Mouse (Mus musculus) adrenal gland (tissue): ENCODE results near the gene Tjp1.

Experiments
- intact Hi-C: fragments of 180-260 bp; cut with DNase I; formaldehyde crosslinking; loops from one replicate; pipeline ENCODE4 v1.15.1; 2025

Gene Tjp1

GRCm38 (mm10) chr7:65489742-65490141, 37.8 kb downstream of the Tjp1 start:
- intact Hi-C loops, result loop anchor here (10.0 kb wide), 1 partner anchor 65 kb away; no protein-coding TSS in a partner anchor

GRCm38 (mm10) chr7:65489195-65489594, 38.4 kb downstream of the Tjp1 start:
- intact Hi-C loops, result no loop called here

DNA sequence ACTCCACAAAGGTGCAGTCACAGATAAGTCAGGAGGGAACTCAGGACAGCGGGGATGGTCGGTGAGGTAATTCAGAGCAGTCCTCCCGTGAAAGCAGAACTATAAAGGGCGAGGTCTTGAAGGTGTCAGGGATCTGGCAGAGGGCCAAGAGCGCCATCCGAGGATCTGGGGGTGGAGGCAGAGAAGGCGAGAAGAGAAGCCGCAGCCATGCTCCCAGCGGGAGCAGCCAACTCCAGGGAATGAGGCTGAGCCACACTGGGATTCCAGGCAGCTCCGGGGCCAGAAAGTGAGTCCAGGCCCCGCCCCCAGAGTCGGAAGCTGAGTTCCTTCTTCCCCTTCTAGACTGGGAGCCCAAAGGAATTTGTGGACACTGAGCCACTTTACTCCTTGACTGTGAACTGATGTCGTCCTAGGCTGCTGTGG, 41.3 kb downstream of the Tjp1 start:
- intact Hi-C loops, result no loop called here

DNA sequence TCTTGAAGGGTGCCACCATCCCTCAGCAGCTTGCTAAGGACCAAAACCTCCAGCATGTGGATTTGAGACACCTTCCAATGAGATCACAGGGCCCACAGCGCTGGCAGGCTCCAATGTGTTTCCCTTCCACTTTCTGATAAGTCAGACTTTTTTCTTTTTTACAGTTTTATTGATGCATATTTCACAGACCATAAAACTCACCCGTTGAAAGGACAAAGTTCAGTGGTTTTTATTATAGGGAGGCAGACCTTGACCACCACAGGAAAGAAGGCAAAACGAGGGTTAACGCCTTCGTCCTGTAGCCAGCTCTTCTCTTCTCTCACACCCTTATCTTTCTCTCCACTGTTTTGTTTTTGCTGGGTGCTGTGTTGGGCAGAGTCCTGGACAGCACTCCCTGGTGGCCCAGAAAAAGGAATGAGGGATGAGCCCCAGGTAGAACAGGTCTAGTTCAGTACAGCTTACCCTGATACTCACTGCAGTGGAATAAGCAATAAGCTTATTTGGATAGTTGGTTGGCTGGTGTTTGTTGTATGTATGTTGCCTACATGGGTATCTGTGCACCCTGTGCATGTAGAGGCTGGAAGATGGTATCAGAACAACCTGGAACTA, 43.3 kb downstream of the Tjp1 start:
- intact Hi-C loops, result no loop called here

- intact Hi-C loops, result no loop called here
Measured at GRCm38 (mm10) chr7:65482216-65482615, 45.4 kb downstream of the Tjp1 start.

GRCm38 (mm10) chr7:65472048-65472447, 55.5 kb downstream of the Tjp1 start:
- intact Hi-C loops, result loop anchor here (10.0 kb wide), 1 partner anchor 107 kb away; no protein-coding TSS in a partner anchor

DNA sequence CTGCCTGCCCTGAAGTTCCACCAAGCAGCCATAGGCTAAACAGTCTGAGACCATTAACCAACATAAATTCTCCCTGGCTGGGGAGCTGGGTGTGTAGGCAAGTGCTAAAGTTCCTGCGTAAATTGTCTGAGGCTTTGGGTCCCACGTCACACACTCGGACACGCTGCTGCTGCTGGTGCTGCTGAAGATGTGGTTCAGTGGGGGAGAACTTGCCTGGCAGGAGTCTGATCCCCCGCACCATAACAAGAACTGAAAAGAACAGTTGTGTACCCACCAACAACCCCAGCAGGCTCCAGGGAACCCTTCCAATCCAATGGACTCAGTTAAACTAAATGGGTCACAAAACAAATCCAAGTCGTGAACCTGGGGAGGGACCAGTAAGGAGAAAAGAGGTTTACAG, 56.2 kb downstream of the Tjp1 start:
- intact Hi-C loops, result loop anchor here (10.0 kb wide), 1 partner anchor 107 kb away; no protein-coding TSS in a partner anchor

DNA sequence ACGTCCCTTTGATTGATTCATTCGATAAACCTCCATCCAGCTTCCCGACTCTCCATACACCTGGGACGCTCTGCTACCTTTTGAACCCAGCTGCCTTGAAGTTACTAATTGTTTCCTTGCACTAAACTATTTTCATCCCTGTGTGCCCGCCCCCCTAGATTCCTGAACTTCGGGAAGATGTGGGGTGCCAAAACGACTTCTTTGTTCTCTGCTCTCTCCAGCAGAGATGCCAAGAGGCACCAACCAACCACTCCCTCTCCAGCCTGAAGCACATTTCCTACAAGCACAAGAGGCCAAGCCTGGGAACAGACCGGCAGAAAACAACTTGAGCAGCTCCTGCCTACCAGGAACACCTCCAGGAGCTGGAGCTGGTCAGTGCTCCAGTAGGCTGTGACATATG, 57.4 kb downstream of the Tjp1 start:
- intact Hi-C loops, result loop anchor here (10.0 kb wide), 1 partner anchor 105 kb away; no protein-coding TSS in a partner anchor

DNA sequence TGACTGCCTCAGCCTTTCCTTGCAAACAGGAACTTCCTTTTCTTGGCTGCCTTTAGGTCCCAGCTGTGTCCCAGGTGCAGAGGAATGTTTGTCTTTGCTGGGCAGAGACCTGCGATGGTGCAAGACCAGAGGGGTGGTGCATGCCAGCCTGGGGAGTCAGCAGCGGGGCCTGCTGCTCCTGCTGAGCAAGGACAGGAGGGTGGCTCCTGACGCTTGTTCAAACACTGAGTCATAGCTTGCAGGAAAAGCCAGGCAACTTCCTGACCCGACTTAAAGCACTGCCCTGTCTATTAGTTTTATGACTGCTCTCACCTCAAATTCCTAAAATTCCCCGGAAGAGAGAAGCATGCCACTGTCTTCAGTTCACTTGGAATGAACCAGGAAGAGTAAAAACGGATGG, 57.9 kb downstream of the Tjp1 start:
- intact Hi-C loops, result loop anchor here (10.0 kb wide), 1 partner anchor 105 kb away; no protein-coding TSS in a partner anchor

DNA sequence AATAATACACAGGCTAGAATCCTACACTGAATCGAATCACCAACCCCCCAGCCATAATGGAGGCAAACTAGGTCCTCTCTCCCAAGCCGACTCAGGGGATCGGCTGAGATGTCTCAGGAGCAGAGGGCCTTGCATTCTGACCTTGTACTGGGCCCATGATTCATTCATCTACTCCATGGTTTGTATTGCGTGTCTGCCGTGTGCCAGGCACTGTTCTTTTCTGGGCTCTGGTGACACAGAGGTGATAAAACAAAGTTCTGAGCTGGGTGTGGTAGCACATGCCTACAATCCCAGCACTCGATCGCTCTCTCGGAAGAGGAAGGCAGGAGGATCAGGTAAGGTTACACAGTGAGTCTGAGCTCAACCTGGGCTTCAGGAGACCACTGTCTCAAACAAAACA, 59.4 kb downstream of the Tjp1 start:
- intact Hi-C loops, result no loop called here

GRCm38 (mm10) chr7:65467306-65468021, 60.1 kb downstream of the Tjp1 start:
- intact Hi-C loops, result no loop called here

DNA sequence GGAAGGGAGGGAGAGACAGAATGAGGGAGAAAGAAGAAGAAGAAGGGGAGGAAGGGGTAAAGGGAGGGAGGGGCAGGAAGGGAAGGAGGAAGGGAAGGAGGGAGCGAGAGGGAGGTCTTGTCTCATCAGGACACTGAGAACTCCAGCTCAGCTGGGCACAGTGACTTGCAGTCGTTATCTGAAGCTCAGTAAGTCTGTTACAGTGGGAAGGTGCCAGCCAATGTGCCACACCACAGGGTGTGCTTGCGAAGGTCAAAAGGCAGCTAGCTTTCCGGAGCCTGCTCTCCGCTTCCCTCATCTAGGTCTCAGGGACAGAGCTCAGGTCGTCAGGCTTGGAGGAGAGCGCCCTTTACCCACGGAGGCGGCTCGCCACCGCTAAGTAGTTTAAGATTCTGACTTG, 61.4 kb downstream of the Tjp1 start:
- intact Hi-C loops, result no loop called here

DNA sequence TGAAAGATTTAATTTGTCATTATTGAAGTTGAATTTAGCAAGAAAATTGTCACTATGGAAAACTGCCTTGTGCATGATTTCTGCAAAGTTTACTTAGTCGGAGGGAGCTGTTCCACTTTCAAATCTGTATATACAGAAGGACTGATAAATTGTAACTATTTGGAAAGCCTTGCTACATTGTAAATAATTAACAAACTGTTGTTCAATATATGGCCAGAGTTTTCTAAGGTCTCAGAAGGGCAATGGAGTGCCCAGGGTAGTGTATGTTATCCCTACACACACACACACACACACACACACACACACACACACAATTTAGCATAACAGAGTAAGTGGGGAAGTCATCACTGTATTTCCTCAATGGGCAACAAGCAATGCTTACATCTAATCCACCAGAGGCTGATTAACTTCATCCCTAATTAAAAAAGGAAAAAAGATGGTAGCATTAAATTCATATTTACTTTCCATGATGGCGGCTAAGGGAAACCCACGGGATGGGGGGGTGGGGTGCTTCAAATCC, 63.0 kb downstream of the Tjp1 start:
- intact Hi-C loops, result no loop called here

DNA sequence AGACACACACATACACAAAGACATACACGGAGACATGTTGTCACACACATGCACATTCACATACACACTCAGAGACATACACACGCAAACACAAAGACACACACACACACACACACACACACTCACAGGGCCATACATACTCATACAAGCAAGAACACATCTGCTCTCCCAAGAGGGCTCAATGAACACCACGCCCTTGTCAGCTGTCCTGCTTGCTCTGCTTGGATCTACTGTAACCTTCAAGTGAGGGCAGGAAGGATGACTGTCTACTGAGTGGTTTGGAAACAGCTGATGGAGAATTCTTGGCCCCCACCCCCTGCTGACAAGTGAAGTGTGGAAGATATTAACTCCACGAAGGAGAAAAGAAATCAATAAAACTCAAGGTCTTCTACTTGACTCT, 64.1 kb downstream of the Tjp1 start:
- intact Hi-C loops, result no loop called here

DNA sequence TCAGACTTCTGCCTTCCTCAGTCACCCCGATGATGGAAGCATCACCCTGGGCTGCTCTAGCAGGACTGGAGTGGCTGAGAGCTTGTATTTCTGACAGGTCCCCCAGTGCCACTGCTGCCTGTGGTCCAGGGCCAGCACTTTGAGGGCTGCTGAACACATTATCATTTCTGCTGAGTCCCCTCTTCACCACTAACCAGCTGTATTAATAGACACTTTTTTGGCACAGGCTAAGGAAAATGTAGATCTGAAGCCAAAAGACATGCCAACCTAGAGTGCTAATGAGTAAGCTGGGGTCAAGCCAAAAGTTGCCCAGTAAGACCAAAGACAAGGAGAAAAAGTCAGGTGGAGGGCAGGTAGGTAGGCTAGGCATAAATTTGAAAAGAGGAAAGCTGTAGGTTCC, 66.2 kb downstream of the Tjp1 start:
- intact Hi-C loops, result no loop called here

DNA sequence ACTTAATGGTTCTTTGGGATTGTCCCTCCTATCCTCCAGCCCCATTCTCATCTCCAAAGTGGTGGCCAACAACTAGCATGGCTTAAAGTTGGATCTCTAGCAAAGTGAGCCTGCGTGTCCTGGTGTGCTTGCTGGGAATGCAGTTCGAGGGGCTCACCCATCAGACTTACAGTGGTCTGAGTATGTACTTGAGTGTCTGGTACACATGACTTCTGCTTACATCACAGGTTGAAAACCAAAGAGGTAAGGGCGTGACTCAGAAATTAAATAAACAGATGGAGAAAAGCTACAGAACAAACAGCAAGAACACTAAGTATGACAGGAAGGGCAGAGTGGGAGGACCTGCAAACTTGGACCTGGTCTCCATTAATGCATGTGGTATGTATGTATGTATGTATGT, 67.4 kb downstream of the Tjp1 start:
- intact Hi-C loops, result no loop called here

DNA sequence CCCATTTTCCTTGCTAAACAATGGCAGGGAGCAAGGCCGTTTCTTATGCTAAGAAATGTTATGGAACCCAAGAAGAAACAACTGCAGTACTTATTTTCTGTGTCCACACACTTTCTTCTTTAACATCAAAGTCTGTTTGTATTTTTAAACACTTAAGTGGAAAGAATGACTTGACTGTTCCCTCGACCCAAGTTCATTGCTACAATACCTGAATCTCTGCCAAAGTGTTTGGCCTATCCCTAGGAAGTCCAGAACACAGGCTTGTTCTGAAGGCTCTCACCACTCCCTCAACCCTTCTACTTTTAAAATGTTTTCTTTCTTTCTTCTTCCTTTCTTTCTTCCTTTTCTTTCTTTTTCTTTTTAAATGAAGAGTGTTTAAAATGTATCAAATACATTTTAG, 71.5 kb downstream of the Tjp1 start:
- intact Hi-C loops, result no loop called here

- intact Hi-C loops, result no loop called here
Measured at GRCm38 (mm10) chr7:65455208-65455607, 72.4 kb downstream of the Tjp1 start.

DNA sequence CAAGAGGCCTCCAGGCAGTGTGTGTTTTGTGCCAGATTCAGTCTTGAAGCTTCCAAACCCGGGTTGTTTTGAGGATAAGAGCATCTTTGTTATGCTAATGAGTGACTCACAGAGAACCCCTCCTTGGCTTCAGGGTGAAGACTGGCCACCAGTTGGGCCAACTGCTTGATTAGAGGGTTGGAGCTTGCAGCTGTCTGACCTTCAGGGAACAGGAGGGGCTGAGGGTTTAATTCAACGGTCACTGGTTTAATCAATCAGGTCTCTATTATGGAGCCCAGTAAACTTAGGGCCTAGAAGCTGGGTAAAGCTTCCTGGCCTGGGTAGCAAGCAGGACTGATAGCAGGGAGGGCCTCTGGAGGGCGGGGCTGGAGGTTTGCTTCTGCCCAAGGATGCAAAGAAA, 73.3 kb downstream of the Tjp1 start:
- intact Hi-C loops, result no loop called here

- intact Hi-C loops, result no loop called here
Measured at GRCm38 (mm10) chr7:65452246-65452645, 75.3 kb downstream of the Tjp1 start.

DNA sequence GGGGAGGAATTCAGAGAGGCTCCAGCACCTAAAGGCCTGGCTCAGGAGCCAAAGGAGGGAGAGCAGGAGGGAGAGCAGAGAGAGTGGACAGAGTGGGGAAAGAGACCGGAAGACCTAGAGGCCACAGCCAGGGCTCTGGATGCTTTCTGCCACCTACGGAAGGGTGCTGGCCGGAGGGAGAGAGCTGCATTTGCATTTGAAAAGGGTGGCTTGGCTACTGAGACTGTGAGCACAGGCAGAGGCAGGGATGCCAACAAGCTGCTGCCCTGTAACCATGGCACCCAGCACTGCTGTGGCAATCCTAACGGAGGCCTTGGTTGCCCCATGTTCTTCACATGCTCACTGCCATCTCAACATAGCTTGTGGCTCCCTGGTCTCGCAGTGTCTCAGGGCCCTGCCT, 77.4 kb downstream of the Tjp1 start:
- intact Hi-C loops, result no loop called here

DNA sequence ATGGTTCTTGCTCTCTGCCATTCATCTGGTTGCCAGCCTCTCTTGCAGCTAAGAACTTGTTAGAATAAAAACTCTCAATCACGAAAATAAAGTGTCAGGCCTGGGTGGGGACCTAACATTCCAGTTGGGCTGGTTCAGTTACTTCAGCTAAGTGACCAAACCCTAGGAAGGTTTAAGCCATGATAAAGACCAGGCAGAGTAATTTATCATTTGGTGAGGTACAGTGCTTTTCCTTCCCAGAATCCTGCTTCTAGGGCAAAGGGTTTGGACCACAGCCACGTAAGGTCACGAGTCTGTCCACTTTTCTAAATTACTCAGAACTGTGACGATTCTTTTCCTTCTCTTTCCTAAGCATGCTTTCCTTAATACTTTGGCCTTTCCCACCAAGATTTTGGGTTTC, 86.1 kb downstream of the Tjp1 start:
- intact Hi-C loops, result no loop called here

GRCm38 (mm10) chr7:65439518-65439917, 88.1 kb downstream of the Tjp1 start:
- intact Hi-C loops, result no loop called here
